Mouse (Mus musculus): ENCODE measurements at regions not wholly inside any gene's neighbourhood (a gene's known extent, or its start where the extent isn't known, plus 50 kb on each side); places are given as distances from the start of the nearest gene placed in this dataset.

DNA sequence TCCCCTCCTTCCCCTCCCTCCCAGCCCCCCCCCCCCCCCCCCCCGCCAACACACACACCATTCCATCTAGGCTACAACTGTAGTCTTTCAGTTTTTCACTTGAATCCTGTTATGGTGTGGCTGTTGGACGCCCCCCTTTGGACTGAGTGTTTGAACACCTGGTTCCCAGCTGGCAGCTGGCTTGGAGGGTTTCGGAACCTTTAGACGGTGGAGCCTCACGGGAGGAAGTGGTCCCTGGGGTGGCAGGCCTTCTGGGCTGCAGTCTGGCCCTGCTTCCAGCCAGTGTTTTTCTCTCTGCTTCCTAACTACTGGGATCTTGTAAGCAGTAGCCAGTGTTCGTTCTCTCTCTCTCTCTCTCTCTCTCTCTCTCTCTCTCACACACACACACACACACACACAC lies 101.4 kb upstream of the Arid2 start:
- no peak for DNase-seq

DNA sequence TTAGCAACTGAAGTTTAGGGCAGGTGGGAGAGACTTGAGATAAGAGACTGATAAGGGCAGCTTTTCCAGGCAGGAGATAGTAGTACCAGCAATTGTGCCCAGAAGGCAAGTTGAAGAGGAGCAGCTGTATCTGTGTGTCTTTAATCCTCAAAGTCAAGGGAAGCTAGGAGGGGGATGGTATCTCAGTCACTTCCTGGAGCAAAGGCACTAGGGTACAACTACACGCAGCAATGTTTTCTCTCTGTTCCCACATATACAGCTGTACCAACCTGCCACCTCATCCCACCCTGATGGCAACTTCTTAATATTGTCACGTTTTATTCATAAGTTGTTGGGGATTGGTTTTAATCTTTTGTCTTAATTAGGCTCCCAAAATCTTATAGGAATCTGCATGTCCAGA lies 97.8 kb upstream of the Arid2 start:
- DNase-seq, result no peak

DNA sequence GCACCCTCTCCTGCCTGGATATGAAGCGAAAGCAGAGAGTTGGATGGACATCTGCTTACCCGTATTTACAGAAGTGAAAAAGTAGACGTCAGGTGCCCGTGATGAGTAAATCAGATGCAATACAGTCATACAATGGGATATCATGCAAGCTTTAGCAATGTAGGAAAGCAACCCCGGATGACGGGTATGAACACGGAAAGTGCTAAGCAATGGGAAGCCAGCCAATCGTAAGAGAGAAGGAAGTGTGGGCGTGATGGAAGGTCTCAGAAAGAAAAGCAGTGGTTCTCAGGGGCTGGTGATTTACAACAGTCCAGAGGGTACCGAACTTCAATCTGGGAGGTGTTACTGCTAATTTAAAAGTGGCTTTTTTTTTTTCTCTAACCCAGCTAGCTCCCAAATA lies 89.9 kb upstream of the Arid2 start:
- DNase-seq, result no peak

DNA sequence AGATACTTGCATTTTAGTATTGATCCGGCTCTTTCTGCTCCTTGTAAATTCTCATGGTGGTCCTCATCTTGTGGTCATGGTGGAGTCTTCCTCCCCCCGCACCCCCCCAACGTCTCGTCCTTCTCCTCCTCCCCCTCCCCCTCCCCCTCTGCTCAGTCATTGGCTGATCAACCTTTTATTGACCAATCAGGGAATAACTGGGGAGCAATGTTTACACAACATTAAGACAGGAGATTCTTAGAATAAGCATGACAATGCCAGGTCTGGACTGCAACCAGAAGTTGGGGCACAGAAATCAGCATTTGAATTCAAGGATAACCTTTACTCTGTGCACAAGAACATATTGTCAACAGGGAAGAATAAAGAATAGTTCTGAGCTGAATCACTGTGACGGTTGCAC lies 89.4 kb upstream of the Arid2 start:
- DNase-seq, result no peak

DNA sequence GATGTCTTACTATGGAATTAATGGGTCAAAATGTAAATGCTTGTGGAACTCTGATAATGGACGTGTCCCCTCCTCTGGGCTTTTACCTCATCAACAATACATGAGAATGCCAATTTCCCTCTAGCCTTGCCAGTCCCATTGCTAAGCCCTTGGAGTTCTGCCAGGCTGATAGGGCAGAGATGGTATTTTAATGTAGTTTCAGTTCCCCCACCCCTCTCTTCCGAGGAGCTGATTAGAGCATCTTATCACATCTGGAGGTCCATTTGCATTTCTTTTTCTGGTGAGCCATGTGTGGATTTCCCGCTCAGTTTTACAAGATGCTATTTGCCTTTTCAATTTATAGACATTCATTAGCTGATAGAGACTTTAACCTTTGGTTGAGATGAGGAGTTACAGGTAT lies 86.0 kb upstream of the Arid2 start:
- DNase-seq, result no peak

DNA sequence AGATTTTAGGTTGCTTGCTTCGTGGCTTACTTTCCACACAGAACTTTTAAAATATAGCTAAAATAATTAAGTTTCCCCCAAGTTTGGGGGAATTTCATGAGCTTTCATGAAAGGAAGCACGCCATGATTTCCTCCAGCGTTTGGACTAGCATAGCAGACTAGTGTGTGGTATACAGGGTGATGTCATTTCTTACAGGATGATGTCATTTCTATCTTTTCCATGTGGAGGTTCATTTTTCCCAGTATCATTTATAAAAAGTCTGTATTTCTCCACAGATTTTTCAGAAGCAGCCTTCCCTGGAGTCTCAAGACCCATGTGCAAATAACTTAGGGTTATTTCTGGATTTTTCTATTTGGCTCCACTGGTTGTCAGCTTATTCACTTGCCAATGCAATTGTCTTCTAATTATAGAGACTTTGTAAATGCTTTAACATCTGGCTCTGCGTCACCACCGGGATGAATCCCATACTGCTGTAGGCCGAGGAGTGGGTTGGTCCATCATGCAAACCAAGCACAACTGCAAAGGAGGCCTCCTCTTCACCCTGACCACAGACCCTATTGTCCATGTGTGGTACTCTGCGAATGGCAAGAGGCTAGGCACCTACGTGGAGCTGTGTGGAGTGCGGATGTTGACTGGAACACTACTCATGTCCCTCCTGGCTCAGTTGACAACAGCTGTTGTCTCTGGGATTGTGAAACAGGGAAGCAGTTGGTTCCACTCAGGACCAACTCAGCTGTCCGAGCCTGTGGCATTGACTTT lies 85.4 kb upstream of the Arid2 start:
- no peak for DNase-seq

DNA sequence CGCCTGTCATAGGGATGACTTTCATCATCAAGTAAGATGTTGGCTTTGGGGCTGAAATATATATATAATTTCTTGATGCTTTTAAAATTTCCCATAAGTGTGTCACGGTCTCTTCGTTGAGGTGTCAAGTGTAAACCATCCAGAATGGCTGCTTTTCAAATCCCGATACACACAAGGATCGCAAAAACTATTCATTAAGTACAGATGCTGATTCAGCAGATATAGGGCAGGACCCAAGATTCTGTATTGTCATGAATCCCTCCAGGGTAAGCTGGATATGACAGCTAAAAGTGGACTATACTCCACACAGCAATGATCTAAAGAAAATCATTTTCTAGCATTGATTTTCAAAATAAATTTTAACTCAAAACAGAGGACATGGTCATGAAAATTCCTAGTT lies 83.1 kb upstream of the Arid2 start:
- DNase-seq, result no peak

DNA sequence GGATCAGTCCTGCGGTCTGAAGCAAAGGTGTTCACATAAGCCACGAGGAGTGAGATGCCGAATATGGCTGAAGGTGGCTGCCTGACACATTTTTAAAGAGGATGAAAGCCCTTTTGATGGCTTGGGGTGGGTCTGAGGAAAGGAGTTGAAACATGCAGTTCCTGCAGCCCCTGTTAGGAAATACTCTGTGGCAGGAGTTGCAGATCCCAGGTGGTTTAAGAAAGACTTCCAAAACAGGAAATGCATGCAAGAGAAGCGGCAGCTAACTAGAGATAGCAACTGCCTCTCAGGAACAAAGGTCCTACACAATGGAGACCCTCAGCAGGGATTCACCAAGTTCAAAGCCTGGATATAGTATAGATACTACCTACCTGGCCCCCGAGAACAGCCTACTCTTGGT lies 82.7 kb upstream of the Arid2 start:
- DNase-seq, result no peak

DNA sequence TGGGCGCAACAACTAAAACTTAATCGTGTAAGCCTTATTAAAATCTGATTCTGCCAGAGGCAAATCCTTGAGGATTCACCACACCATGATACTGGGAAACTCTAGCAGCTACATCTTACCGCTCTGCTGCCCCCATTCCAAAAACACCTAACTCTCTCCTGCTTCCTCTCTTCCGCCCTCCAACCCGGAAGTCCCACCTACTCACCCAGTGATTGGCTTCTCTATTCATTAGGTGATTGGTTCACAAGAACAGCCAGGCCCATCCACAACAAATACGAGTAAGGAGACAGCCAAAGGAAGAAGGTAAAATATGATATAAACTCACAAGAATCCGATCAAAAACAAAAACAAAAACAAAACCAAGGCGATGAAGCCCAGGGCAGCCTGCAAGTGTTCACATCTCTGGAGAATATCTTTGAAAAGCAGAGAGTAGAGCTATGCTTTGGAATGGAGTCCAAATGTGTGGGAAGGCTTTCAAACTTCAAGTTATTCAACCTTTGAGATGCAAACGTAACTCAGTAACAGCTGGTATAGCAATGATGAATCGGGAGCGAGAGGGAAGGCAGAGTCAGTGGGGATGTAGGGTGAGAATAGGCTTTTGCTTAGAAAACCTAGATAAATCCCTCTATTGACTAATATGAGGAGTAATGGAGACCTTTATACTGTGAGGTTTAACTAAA lies 76.5 kb upstream of the Arid2 start:
- no peak for DNase-seq

DNA sequence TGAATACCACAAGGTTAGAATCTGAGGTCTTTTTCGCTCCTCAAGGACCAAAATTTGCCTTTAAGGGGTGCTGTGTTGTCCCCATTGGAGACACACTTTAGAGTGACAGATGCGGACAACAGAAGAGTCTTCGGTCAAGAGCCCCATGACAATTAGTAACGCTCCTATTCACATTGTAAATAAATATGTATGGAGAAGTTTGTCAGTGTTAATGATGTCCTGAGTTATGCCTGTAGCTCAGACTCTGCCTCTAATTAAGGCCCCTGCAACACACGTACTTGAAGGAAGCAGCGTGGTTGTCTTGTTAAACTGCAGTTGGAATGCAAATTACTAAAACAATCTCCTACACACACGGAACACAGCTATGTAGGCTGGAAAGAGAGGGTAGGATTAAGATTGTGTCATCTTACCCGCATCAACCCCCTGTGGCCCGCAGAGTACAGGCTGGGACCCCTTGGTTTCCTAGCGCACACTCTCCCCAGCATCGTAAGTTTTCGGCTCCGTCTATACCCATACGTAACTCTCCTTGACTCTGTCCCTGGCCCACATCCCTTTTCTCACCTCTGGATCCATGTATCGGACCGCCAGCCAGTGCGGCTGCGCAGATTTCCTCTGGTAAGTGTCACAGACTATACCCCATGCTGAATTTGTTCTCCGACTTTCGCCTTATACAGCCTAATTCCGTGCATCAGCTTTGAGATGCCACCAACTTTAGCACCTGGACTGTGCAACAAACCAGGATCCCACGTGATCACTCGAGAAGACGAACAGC lies 73.6 kb upstream of the Arid2 start:
- DNase-seq, result no peak

DNA sequence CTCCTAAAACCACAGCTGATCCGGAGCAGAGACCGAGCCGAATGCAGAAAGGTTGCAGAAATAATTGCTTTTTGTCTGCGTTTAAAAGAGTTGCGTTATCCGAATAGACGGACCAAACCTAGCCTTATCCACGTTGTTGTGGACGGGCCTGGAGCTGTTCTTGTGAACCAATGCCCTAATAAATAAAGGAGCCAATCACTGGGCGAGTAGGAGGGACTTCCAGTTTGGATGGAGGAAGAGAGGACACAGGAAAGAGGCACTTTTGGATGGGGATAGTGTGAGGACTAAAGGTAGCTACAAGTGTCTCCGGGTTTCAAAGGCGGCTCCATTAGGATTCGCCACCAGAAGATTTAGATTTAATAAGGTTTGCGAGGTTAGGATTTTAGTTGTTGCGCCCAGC lies 69.4 kb upstream of the Arid2 start:
- no peak for DNase-seq

DNA sequence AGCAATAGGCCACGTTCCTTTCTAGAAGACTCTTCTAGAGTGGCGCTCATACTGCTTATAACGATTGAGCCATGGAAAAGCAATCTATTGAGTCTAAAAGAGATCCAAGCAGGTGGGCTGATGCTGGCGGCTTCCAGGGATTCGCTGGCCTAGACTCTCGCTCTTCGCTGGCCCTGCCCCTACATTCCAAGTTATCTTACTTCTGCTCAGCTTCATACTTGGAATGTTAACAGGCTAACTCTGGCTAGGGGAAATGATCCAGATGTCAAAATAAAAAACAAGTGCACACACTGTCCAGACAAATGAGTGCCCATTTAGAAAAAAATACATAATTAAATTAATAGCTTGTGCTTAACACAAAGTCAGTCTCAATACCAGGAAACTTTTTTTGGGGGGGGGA lies 67.6 kb upstream of the Arid2 start:
- DNase-seq, result no peak

DNA sequence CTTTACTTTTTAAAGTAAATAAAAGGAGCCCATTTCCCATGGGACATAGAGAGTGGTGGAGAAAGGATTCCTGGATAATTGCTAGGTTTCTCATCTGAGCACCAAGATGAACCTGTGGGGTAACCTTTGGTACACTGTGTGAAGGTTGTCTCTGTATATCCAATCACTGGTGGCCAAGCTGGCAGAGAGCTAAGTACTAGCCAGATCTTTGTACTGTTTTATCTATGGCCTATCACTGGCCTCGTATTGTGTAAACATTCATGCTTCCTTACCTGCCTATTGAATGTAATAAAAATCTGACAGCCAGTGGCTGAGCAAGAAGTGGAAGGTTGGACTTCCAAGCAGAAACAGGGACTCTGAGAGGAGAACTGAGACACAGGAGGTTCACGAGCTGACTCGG lies 55.3 kb upstream of the Arid2 start:
- no peak for DNase-seq

DNA sequence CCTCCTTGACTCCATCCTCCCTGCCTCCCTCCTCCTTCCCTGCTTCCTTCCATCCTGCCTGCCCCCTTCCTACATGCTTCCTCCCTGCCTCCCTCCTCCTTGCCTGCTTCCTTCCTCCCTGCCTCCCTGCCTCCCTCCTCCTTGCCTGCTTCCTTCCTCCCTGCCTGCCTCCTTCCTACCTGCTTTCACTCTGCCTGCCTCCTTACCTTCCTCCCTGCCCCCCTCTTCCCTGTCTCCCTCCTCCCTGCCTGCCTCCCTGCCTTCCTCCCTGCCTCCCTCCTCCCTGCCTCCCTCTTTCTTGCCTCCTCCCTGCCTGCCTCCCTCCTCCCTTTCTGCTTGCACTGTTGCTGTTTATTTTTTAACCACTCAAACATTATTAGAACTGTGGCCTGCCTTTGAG lies 54.2 kb upstream of the Arid2 start:
- no peak for DNase-seq

DNA sequence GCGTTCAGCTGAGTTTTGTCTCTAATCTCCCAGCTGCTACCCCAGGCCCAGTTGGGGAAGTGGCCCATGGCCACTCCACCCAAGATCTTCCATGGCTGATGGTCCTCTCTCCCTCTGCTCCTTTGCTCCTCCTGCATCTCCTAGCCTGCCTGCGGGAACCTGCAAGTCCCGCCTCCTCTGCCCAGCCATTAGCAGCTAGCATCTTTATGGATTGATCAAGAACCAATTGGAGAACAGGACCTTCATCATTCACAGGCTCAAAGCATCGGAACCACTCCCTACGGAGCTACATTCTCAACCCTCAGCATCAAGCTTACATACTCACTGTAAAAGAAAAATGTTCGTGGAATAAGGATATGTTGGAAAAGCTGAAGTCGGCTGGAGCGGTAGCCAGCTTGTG lies 52.5 kb upstream of the Arid2 start:
- no peak for DNase-seq

Data from cerebellum, adult 9-11 months (tissue).